Mouse (Mus musculus) erythroblast, embryonic 14.5 days (primary cell): ENCODE results near the gene Cd6.

Source experiments
- GATA1 ChIP-seq: IDR thresholded peaks from 2 replicates; pipeline ENCODE4 v1.6.1; 2012; ENCODE audit warnings: low read length, inconsistent platforms, mixed read lengths
- TAL1 ChIP-seq: IDR thresholded peaks from 3 replicates; pipeline ENCODE4 v1.6.1; 2012; ENCODE audit warnings: low read length, inconsistent platforms, mixed read lengths

DNA sequence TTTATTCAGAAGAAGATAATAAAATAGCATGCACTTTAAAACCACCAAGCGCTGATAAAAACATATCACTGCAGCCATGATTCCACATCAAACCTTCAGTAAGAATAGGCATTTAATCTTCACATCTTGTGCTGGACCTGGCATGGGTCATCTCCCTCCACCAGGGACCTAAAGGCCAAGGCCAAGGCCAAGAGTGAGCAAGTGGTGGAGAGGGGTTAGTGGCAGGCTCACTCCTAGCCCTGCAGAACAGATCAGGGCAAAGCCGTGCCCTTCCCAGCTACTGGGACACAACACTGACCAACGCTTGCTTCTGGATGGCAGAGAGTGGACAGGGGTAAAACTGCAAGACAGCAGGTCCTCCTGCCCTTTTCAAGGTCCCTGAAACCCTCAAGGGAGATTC, 40.8 kb upstream of the Cd6 start:
- TF ChIP-seq TAL1 (no peak), GATA1 (no peak)
